Mouse (Mus musculus) liver, adult 10 weeks (tissue): ENCODE data around the gene 4931440F15Rik. TPM values are rescaled to one million over a fixed set of nuclear protein-coding genes. Genes with fewer than 3 reads are reported as not detected.

Experiments
- polyA plus RNA-seq: library from polyadenylated mRNA; stranded (reverse); fragments of 350-450 nt; fragmentation: Illumina TruSeq; extraction: RNeasy Lipid Tissue Mini Kit (QIAGEN cat#74804); gene quantifications from one replicate; pipeline ENCODE4 v1.2.3, GENCODE M21; 2014; ENCODE audit warnings: low read depth, low replicate concordance

Gene 4931440F15Rik
- polyA plus RNA-seq, result not detected

GRCm38 (mm10) chr11:29825271-29825718 lies at the start of gene 4931440F15Rik:
4931440F15Rik (minus strand) TSS chr11:29825668.

Other genes starting within 250 kb of the 4931440F15Rik start
- gene Rtn4, start 132.7 kb downstream of the 4931440F15Rik start, polyA plus RNA-seq, result 411 TPM
- 0.56 TPM for gene Eml6, start 200.4 kb upstream of the 4931440F15Rik start, polyA plus RNA-seq